Comparison of ENCODE assay signal across 14 mouse cellular contexts in the genomic region with DNA sequence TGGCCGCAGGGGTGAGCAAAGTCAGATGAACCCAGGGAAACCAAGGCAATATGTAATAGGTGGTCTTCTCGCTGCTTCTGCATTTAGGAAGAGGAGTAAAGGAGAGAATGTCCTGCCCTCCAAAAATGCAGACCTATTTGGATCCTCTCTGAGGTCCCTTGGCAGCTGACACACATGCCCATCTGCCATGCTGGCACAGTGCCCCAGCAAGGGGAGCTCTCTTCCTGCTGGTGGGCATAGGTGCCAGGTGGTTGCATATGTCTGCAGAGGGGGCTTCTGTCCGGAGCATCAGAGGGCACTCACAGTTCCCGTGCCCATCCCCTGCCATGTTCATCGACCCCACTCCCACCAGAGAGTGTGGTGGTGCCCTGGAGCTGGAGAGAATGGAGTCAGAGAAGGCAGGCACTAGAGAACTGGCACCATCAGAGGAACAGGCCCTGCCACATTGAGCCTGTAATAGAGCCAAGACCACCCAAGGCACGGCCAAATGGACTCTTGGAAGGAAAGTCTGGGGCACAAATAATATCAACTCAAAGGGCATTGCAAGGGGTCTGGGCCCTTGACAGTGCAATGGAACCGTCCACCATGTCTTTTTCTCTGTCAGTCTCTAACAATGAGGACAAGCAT.
DNase-seq lines count a peak whose midpoint lies in the region; ATAC-seq and TF ChIP-seq lines count a peak whose summit lies in the region.
"Had no signal": no experiment of that assay in that cellular context is flagged by ENCODE, and none has a peak within 500 bp of the region (broad histone marks: within the 10 kb centered on the region; RNA-seq: fewer than 3 reads in every experiment).

No protein-coding gene starts in this region.

- no peaks in the 10 kb centered on the region for H3K9me3 ChIP-seq in hindbrain, embryonic 15.5 days
- no peaks in the 10 kb centered on the region for H3K9me3 ChIP-seq in hindbrain, embryonic 11.5 days (ENCODE audit: control insufficient read depth, low read length)
- H3K9me3 ChIP-seq: embryonic facial prominence, embryonic 12.5 days; kidney, embryonic 15.5 days had no signal

- no peaks in the 10 kb centered on the region for H3K27me3 ChIP-seq in hindbrain, embryonic 15.5 days
- H3K27me3 ChIP-seq in hindbrain, embryonic 11.5 days (ENCODE audit: control insufficient read depth, insufficient read depth, low read length): no peaks in the 10 kb centered on the region
- H3K27me3 ChIP-seq: embryonic facial prominence, embryonic 12.5 days had no signal

- no peak for DNase-seq in hindbrain, embryonic 11.5 days (ENCODE audit: low spot score)
- peak; percentile 97 for DNase-seq in cerebellum, adult 9-11 months
- peak; percentile 55 to 74 for DNase-seq in layer of hippocampus, postnatal 14 days (ENCODE audit: low spot score in 2 of 2)
- no peak for DNase-seq in kidney, adult 9 months
- DNase-seq in lung, adult 2 months: no peak
- DNase-seq: lung, postnatal 36 days; right cerebral cortex, adult 18-20 months; thymus, postnatal 14 days had no signal

- H3K27ac ChIP-seq in hindbrain, embryonic 15.5 days (replicated peaks): 0 out of 2 replicates have a peak overlapping the region, but pooled peaks have one; percentile 35
- no peak overlapping the region for H3K27ac ChIP-seq in hindbrain, embryonic 11.5 days (ENCODE audit: low read depth, low read length)
- H3K27ac ChIP-seq: embryonic facial prominence, embryonic 12.5 days; kidney, embryonic 15.5 days had no signal

- peak; percentile 23; the same call in 1 of the 2 replicates for ATAC-seq in hindbrain, embryonic 15.5 days (ENCODE audit: low FRiP score, low read depth)
- no peak for ATAC-seq in hindbrain, embryonic 11.5 days (ENCODE audit: low FRiP score)
- ATAC-seq in cerebellum, adult (ENCODE audit: insufficient number of reproducible peaks, low FRiP score, low TSS enrichment): peak; percentile 95

- TF ChIP-seq CTCF in lung, adult 2 months (IDR thresholded peaks at IDR 0.05; ENCODE audit: insufficient read depth, low read length): no peak

- H3K9ac ChIP-seq in hindbrain, embryonic 15.5 days: no peak overlapping the region
- no peak overlapping the region for H3K9ac ChIP-seq in hindbrain, embryonic 11.5 days (ENCODE audit: low read depth, low read length)
- H3K9ac ChIP-seq: embryonic facial prominence, embryonic 12.5 days; kidney, embryonic 15.5 days had no signal

- H3K4me2 ChIP-seq in hindbrain, embryonic 15.5 days: no peak overlapping the region
- no peak overlapping the region for H3K4me2 ChIP-seq in hindbrain, embryonic 11.5 days (replicated peaks; ENCODE audit: low read depth, low read length)
- H3K4me2 ChIP-seq: embryonic facial prominence, embryonic 12.5 days; kidney, embryonic 15.5 days; liver, embryonic 11.5 days had no signal

- peaks cover 18% of the 10 kb centered on the region for H3K4me1 ChIP-seq in hindbrain, embryonic 15.5 days (replicated peaks)
- no peaks in the 10 kb centered on the region for H3K4me1 ChIP-seq in hindbrain, embryonic 11.5 days (replicated peaks; ENCODE audit: control insufficient read depth, insufficient read depth, low read length)
- H3K4me1 ChIP-seq in lung, adult 2 months (ENCODE audit: control insufficient read depth, insufficient read depth, low read length): no peaks in the 10 kb centered on the region
- H3K4me1 ChIP-seq: kidney, embryonic 15.5 days had no signal

- H3K36me3 ChIP-seq in hindbrain, embryonic 15.5 days: no peaks in the 10 kb centered on the region
- H3K36me3 ChIP-seq in hindbrain, embryonic 11.5 days (ENCODE audit: control insufficient read depth, insufficient read depth, low read length): no peaks in the 10 kb centered on the region
- H3K36me3 ChIP-seq: embryonic facial prominence, embryonic 12.5 days; kidney, embryonic 15.5 days had no signal

- 66% methylated on average over 7 of the region's 7 CpGs for WGBS in hindbrain, embryonic 15.5 days
- 95% methylated on average over 7 of the region's 7 CpGs for WGBS in hindbrain, embryonic 11.5 days
- WGBS in lung, adult 2 months: 91% methylated on average over 7 of the region's 7 CpGs

- TF ChIP-seq POLR2A in lung, adult 2 months (IDR thresholded peaks at IDR 0.05; ENCODE audit: borderline replicate concordance, extremely low read depth, low read depth, low read length): no peak

- H3K4me3 ChIP-seq in hindbrain, embryonic 15.5 days: no peak overlapping the region
- H3K4me3 ChIP-seq in hindbrain, embryonic 11.5 days (ENCODE audit: low read depth, low read length): no peak overlapping the region
- H3K4me3 ChIP-seq in lung, adult 2 months (replicated peaks; ENCODE audit: extremely low read depth, low read depth, low read length): no peak overlapping the region
- H3K4me3 ChIP-seq: embryonic facial prominence, embryonic 12.5 days; kidney, embryonic 15.5 days; myocyte had no signal

Comparison
In these comparisons a context has a peak if more than half of its experiments do, and no peak if none do; other contexts are left out.
1. DNase-seq: peak in cerebellum, adult 9-11 months (single experiment) and layer of hippocampus, postnatal 14 days (2 of 2); none in hindbrain, embryonic 11.5 days (single experiment), kidney, adult 9 months (single experiment) and lung, adult 2 months (single experiment).